15 mouse cellular contexts compared by ENCODE assay signal in the genomic region with DNA sequence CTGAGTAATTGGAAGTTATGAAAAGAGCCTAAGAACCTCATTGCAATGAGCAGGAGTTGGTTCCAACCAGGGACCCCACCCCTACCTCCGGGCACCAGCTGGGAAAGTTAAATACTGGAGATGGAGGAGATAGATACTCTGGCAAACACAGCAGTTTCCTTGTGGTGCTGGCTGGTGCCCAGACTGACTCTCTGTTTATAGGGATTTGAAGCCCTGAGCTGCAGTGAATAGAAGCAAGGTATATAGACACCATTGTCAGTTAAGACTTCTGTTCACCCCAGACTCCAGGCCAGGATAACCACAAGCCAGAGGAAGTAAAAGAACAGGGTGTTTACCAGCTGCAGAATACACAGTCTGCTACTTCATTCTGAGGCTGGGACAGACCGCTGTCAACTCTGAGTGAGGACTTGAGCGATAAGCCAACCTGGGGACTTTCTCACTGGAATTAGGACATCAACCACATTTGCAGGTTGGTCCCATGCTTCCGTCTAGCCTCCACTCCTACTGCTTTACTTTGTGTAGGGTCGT.
DNase-seq lines count a peak whose midpoint lies in the region; ATAC-seq and TF ChIP-seq lines count a peak whose summit lies in the region.
"Had no signal": no experiment of that assay in that cellular context is flagged by ENCODE, and none has a peak within 500 bp of the region (broad histone marks: within the 10 kb centered on the region; RNA-seq: fewer than 3 reads in every experiment).

No protein-coding gene starts in this region.

- H3K9me3 ChIP-seq in limb, embryonic 13.5 days, result no peaks in the 10 kb centered on the region
- no peaks in the 10 kb centered on the region for H3K9me3 ChIP-seq in midbrain, postnatal 0 days (ENCODE audit: low read length)
- H3K9me3 ChIP-seq: liver, embryonic 15.5 days; midbrain, embryonic 12.5 days had no signal

- TF ChIP-seq CTCF in lung, adult 2 months (IDR thresholded peaks at IDR 0.05; ENCODE audit: insufficient read depth, low read length), result no peak
- no peak for TF ChIP-seq CTCF in midbrain, postnatal 0 days (IDR thresholded peaks at IDR 0.05)

- peaks cover 17% of the 10 kb centered on the region for H3K4me1 ChIP-seq in lung, adult 2 months (ENCODE audit: control insufficient read depth, insufficient read depth, low read length)
- H3K4me1 ChIP-seq in limb, embryonic 13.5 days, result peaks cover 49% of the 10 kb centered on the region
- no peaks in the 10 kb centered on the region for H3K4me1 ChIP-seq in midbrain, postnatal 0 days (ENCODE audit: insufficient read depth, low read length)

- H3K27ac ChIP-seq in limb, embryonic 13.5 days, result peak overlapping the region; percentile 52; the same call in 1 of the 2 replicates
- H3K27ac ChIP-seq in midbrain, postnatal 0 days (ENCODE audit: low read depth, low read length), result no peak overlapping the region
- H3K27ac ChIP-seq: liver, embryonic 15.5 days; midbrain, embryonic 12.5 days had no signal

- H3K4me3 ChIP-seq in lung, adult 2 months (replicated peaks; ENCODE audit: extremely low read depth, low read depth, low read length), result no peak overlapping the region
- no peak overlapping the region for H3K4me3 ChIP-seq in limb, embryonic 13.5 days
- no peak overlapping the region for H3K4me3 ChIP-seq in midbrain, postnatal 0 days (ENCODE audit: low read depth, low read length)
- H3K4me3 ChIP-seq: erythroblast, embryonic 14.5 days; liver, embryonic 15.5 days; midbrain, embryonic 12.5 days had no signal

- no peak overlapping the region for H3K9ac ChIP-seq in limb, embryonic 13.5 days
- no peak overlapping the region for H3K9ac ChIP-seq in midbrain, postnatal 0 days (replicated peaks; ENCODE audit: low read length, poor library complexity, severe bottlenecking)
- H3K9ac ChIP-seq: liver, embryonic 15.5 days; midbrain, embryonic 12.5 days had no signal

- no peaks in the 10 kb centered on the region for H3K27me3 ChIP-seq in limb, embryonic 13.5 days
- no peaks in the 10 kb centered on the region for H3K27me3 ChIP-seq in midbrain, postnatal 0 days (ENCODE audit: insufficient read depth, low read length)
- H3K27me3 ChIP-seq: liver, embryonic 15.5 days; midbrain, embryonic 12.5 days had no signal

- no peak for TF ChIP-seq POLR2A in lung, adult 2 months (IDR thresholded peaks at IDR 0.05; ENCODE audit: borderline replicate concordance, extremely low read depth, low read depth, low read length)

- no peak overlapping the region for H3K4me2 ChIP-seq in limb, embryonic 13.5 days (replicated peaks)
- no peak overlapping the region for H3K4me2 ChIP-seq in midbrain, postnatal 0 days (ENCODE audit: low read depth, low read length, poor library complexity, severe bottlenecking)
- H3K4me2 ChIP-seq: liver, embryonic 15.5 days; midbrain, embryonic 12.5 days had no signal

- no peak for ATAC-seq in limb, embryonic 13.5 days (ENCODE audit: low FRiP score, low read depth)
- ATAC-seq in megakaryocyte-erythroid progenitor cell, adult 5-6 weeks (replicated peaks; ENCODE audit: low FRiP score, low TSS enrichment, poor library complexity, severe bottlenecking), result peak; percentile 55
- no peak for ATAC-seq in midbrain, postnatal 0 days (ENCODE audit: low FRiP score)

- peak; percentile 32 to 58 for DNase-seq in lung, adult 18-20 months
- DNase-seq in lung, adult 2 months, result no peak
- DNase-seq in c-Kit-positive CD71-negative TER-119-negative erythroid progenitor cells, embryonic 14.5 days (ENCODE audit: low read depth), result peak; percentile 30
- DNase-seq in left cerebral cortex, adult 11 months (ENCODE audit: low spot score), result no peak
- no peak for DNase-seq in midbrain, postnatal 0 days (ENCODE audit: low spot score)
- no peak for DNase-seq in spleen, postnatal 4 days (ENCODE audit: low spot score in 2 of 2)
- DNase-seq: cerebellum, postnatal 36 days; heart, adult 18-20 months; kidney, adult 11 months; kidney, postnatal 4 days had no signal

- 43% methylated on average over 5 of the region's 5 CpGs for WGBS in lung, adult 2 months
- 68% methylated on average over 5 of the region's 5 CpGs for WGBS in limb, embryonic 13.5 days
- WGBS in midbrain, postnatal 0 days, result 81% methylated on average over 5 of the region's 5 CpGs

- no peaks in the 10 kb centered on the region for H3K36me3 ChIP-seq in limb, embryonic 13.5 days
- H3K36me3 ChIP-seq in midbrain, postnatal 0 days (ENCODE audit: insufficient read depth, low read length), result no peaks in the 10 kb centered on the region
- H3K36me3 ChIP-seq: liver, embryonic 15.5 days; midbrain, embryonic 12.5 days had no signal

Comparison
In these comparisons a context has a peak if more than half of its experiments do, and no peak if none do; other contexts are left out.
1. DNase-seq: peak in lung, adult 18-20 months (2 of 2) and c-Kit-positive CD71-negative TER-119-negative erythroid progenitor cells, embryonic 14.5 days (single experiment); none in lung, adult 2 months (single experiment), left cerebral cortex, adult 11 months (single experiment), midbrain, postnatal 0 days (single experiment) and spleen, postnatal 4 days (0 of 2).